Mouse (Mus musculus) cortical plate, adult 2 months (tissue): ENCODE data around the gene C1rl.

Experiments used
- CTCF ChIP-seq: fragments of 200-500 bp; IDR thresholded peaks from 2 replicates; pipeline ENCODE4 v1.5.1; 2011; ENCODE audit warnings: mild to moderate bottlenecking, control low read depth, low read length; ENCODE audit not compliant: insufficient read depth; ENCODE audit errors: extremely low read depth
- POLR2A ChIP-seq: fragments of 200-500 bp; IDR thresholded peaks from 2 replicates; pipeline ENCODE4 v1.6.1; 2011; ENCODE audit warnings: mild to moderate bottlenecking, low read length, control low read depth; ENCODE audit not compliant: insufficient read depth; ENCODE audit errors: extremely low read depth

- no peak for TF ChIP-seq POLR2A
- no peak for TF ChIP-seq CTCF
These were observed 14.1 kb downstream of the C1rl start for GRCm38 (mm10) chr6:124506991-124507390.
